Mouse (Mus musculus) intestine, embryonic 15.5 days (tissue): ENCODE results near the gene Btrc. TPM values are rescaled to one million over a fixed set of nuclear protein-coding genes. Genes with fewer than 3 reads are reported as not detected.

Experiments used
- ATAC-seq: fragments of 200-750 bp; cut with Nextera tagmentation; 2 replicates; pipeline ENCODE4 v1.8.0; 2017; ENCODE audit warnings: moderate TSS enrichment, moderate library complexity
- H3K27ac ChIP-seq: fragments of 300-500 bp; sonication (generic); 2 replicates; pipeline ENCODE4 v1.5.1; 2015; ENCODE audit warnings: mild to moderate bottlenecking, inconsistent platforms
- H3K27me3 ChIP-seq: fragments of 300-500 bp; sonication (generic); replicated peaks from 2 replicates; pipeline ENCODE4 v1.6.1; 2015; ENCODE audit warnings: inconsistent platforms
- H3K36me3 ChIP-seq: fragments of 300-500 bp; sonication (generic); 2 replicates; pipeline ENCODE4 v1.6.1; 2015; ENCODE audit warnings: inconsistent platforms
- H3K4me1 ChIP-seq: fragments of 300-500 bp; sonication (generic); replicated peaks from 2 replicates; pipeline ENCODE4 v1.6.1; 2015; ENCODE audit warnings: inconsistent platforms
- H3K4me2 ChIP-seq: fragments of 300-500 bp; sonication (generic); replicated peaks from 2 replicates; pipeline ENCODE4 v1.6.1; 2015; ENCODE audit warnings: mild to moderate bottlenecking, inconsistent platforms
- H3K4me3 ChIP-seq: fragments of 300-500 bp; sonication (generic); replicated peaks from 2 replicates; pipeline ENCODE4 v1.5.1; 2015; ENCODE audit warnings: inconsistent platforms
- H3K9ac ChIP-seq: fragments of 300-500 bp; sonication (generic); 2 replicates; pipeline ENCODE4 v1.6.1; 2015; ENCODE audit warnings: inconsistent platforms
- H3K9me3 ChIP-seq: fragments of 300-500 bp; sonication (generic); 2 replicates; pipeline ENCODE4 v1.6.1; 2016; ENCODE audit warnings: inconsistent platforms
- WGBS: fragments of 180-500 bp; shearing (Covaris S2); methylation state at CpG from one replicate; pipeline ENCODE4 v1.1.7; 2015; 5-methylcytosine and 5-hydroxymethylcytosine counted together
- polyA plus RNA-seq: library from polyadenylated mRNA; unstranded; fragments of >200 nt; fragmentation: Nextera tagmentation; extraction: Ambion mirVana; gene quantifications from 2 replicates; pipeline ENCODE4 v1.2.1, GENCODE M21; 2015

The Btrc gene
- polyA plus RNA-seq, 1 experiment from 2014 or later, result 31.8 TPM

- Histone ChIP-seq H3K4me1 (0 out of 2 replicates have a peak, but pooled peaks cover 4% of the 10 kb centered on the region), H3K9ac (no peak overlapping the region), H3K4me2 (no peak overlapping the region), H3K4me3 (no peak overlapping the region), H3K36me3 (no peaks in the 10 kb centered on the region), H3K27ac (no peak overlapping the region), H3K9me3 (no peaks in the 10 kb centered on the region), H3K27me3 (no peaks in the 10 kb centered on the region)
- WGBS, result 92% methylated on average over 7 of the region's 7 CpGs
- no peak for ATAC-seq
Measured at GRCm38 (mm10) chr19:45456896-45457295, 93.4 kb downstream of the Btrc start.

- no peak overlapping the region for H3K4me3 ChIP-seq
- no peaks in the 10 kb centered on the region for H3K27me3 ChIP-seq
- 0 out of 2 replicates have a peak, but pooled peaks cover 4% of the 10 kb centered on the region for H3K4me1 ChIP-seq
- 58% methylated on average over 7 of the region's 7 CpGs for WGBS
- no peaks in the 10 kb centered on the region for H3K9me3 ChIP-seq
- no peak overlapping the region for H3K4me2 ChIP-seq
- no peak overlapping the region for H3K27ac ChIP-seq
- no peak overlapping the region for H3K9ac ChIP-seq
- ATAC-seq, result no peak
- H3K36me3 ChIP-seq, result no peaks in the 10 kb centered on the region
Measured at GRCm38 (mm10) chr19:45458702-45459101, 95.2 kb downstream of the Btrc start.

- 43% methylated on average over 9 of the region's 9 CpGs for WGBS
- no peaks in the 10 kb centered on the region for H3K9me3 ChIP-seq
- H3K36me3 ChIP-seq, result no peaks in the 10 kb centered on the region
- no peak overlapping the region for H3K9ac ChIP-seq
- no peaks in the 10 kb centered on the region for H3K27me3 ChIP-seq
- H3K4me2 ChIP-seq, result no peak overlapping the region
- no peak overlapping the region for H3K27ac ChIP-seq
- no peak for ATAC-seq
- no peak overlapping the region for H3K4me3 ChIP-seq
- 0 out of 2 replicates have a peak, but pooled peaks cover 4% of the 10 kb centered on the region for H3K4me1 ChIP-seq
Measured at GRCm38 (mm10) chr19:45459931-45460665, 96.6 kb downstream of the Btrc start.

GRCm38 (mm10) chr19:45460749-45461736, 97.5 kb downstream of the Btrc start:
- Histone ChIP-seq H3K36me3 (no peaks in the 10 kb centered on the region), H3K4me2 (no peak overlapping the region), H3K4me1 (0 out of 2 replicates have a peak, but pooled peaks cover 4% of the 10 kb centered on the region), H3K4me3 (no peak overlapping the region), H3K9me3 (no peaks in the 10 kb centered on the region), H3K27me3 (no peaks in the 10 kb centered on the region), H3K9ac (no peak overlapping the region), H3K27ac (no peak overlapping the region)
- 61% methylated on average over 10 of the region's 10 CpGs for WGBS
- ATAC-seq, result no peak

- H3K4me3 ChIP-seq, result no peak overlapping the region
- no peak overlapping the region for H3K27ac ChIP-seq
- H3K4me1 ChIP-seq, result peaks cover 5% of the 10 kb centered on the region; the same call in 1 of the 2 replicates
- ATAC-seq, result no peak
- no peaks in the 10 kb centered on the region for H3K36me3 ChIP-seq
- H3K9ac ChIP-seq, result no peak overlapping the region
- H3K4me2 ChIP-seq, result no peak overlapping the region
- no peaks in the 10 kb centered on the region for H3K27me3 ChIP-seq
- no peaks in the 10 kb centered on the region for H3K9me3 ChIP-seq
- over 99% methylated on average over 5 of the region's 5 CpGs for WGBS
Measured at GRCm38 (mm10) chr19:45469760-45470159, 106.2 kb downstream of the Btrc start.

GRCm38 (mm10) chr19:45472691-45473520, 109.4 kb downstream of the Btrc start:
- Histone ChIP-seq H3K27ac (no peak overlapping the region), H3K9ac (no peak overlapping the region), H3K4me2 (no peak overlapping the region), H3K9me3 (no peaks in the 10 kb centered on the region), H3K27me3 (no peaks in the 10 kb centered on the region), H3K36me3 (no peaks in the 10 kb centered on the region), H3K4me3 (no peak overlapping the region), H3K4me1 (peaks cover 5% of the 10 kb centered on the region)
- 62% methylated on average over 11 of the region's 11 CpGs for WGBS
- ATAC-seq, result no peak

GRCm38 (mm10) chr19:45474686-45475085, 111.2 kb downstream of the Btrc start:
- no peak overlapping the region for H3K4me3 ChIP-seq
- no peak for ATAC-seq
- no peaks in the 10 kb centered on the region for H3K27me3 ChIP-seq
- H3K4me2 ChIP-seq, result no peak overlapping the region
- H3K9ac ChIP-seq, result no peak overlapping the region
- H3K9me3 ChIP-seq, result no peaks in the 10 kb centered on the region
- WGBS, result 44% methylated on average over 4 of the region's 4 CpGs
- no peaks in the 10 kb centered on the region for H3K36me3 ChIP-seq
- H3K27ac ChIP-seq, result no peak overlapping the region
- peaks cover 5% of the 10 kb centered on the region for H3K4me1 ChIP-seq

- Histone ChIP-seq H3K4me2 (peak overlapping the region; percentile 1; the same call in 1 of the 2 replicates), H3K4me1 (peaks cover 5% of the 10 kb centered on the region), H3K4me3 (no peak overlapping the region), H3K9me3 (no peaks in the 10 kb centered on the region), H3K9ac (no peak overlapping the region), H3K36me3 (no peaks in the 10 kb centered on the region), H3K27ac (no peak overlapping the region), H3K27me3 (no peaks in the 10 kb centered on the region)
- 49% methylated on average over 24 of the region's 24 CpGs for WGBS
- ATAC-seq, result no peak
Measured at GRCm38 (mm10) chr19:45475928-45476553, 112.5 kb downstream of the Btrc start.

GRCm38 (mm10) chr19:45479548-45479947, 116.0 kb downstream of the Btrc start:
- Histone ChIP-seq H3K27me3 (no peaks in the 10 kb centered on the region), H3K9me3 (no peaks in the 10 kb centered on the region), H3K4me3 (no peak overlapping the region), H3K4me1 (no peaks in the 10 kb centered on the region; the same call in 1 of the 2 replicates), H3K9ac (no peak overlapping the region), H3K4me2 (no peak overlapping the region), H3K36me3 (no peaks in the 10 kb centered on the region), H3K27ac (no peak overlapping the region)
- WGBS, result 72% methylated on average over 6 of the region's 6 CpGs
- ATAC-seq, result no peak

- Histone ChIP-seq H3K36me3 (no peaks in the 10 kb centered on the region), H3K27ac (no peak overlapping the region), H3K27me3 (no peaks in the 10 kb centered on the region), H3K4me2 (no peak overlapping the region), H3K9ac (no peak overlapping the region), H3K4me1 (no peaks in the 10 kb centered on the region; the same call in 1 of the 2 replicates), H3K9me3 (no peaks in the 10 kb centered on the region), H3K4me3 (no peak overlapping the region)
- WGBS, result 88% methylated on average over 2 of the region's 2 CpGs
- no peak for ATAC-seq
Measured at GRCm38 (mm10) chr19:45480490-45480889, 117.0 kb downstream of the Btrc start.

GRCm38 (mm10) chr19:45480951-45481350, 117.4 kb downstream of the Btrc start:
- no peaks in the 10 kb centered on the region for H3K27me3 ChIP-seq
- no peak for ATAC-seq
- 90% methylated on average over 4 of the region's 4 CpGs for WGBS

More at GRCm38 (mm10) chr19:45480951-45481350, 117.4 kb downstream of the Btrc start:
- Histone ChIP-seq H3K4me2 (no peak overlapping the region), H3K9me3 (no peaks in the 10 kb centered on the region), H3K27ac (no peak overlapping the region), H3K9ac (no peak overlapping the region), H3K36me3 (no peaks in the 10 kb centered on the region), H3K4me1 (no peaks in the 10 kb centered on the region), H3K4me3 (no peak overlapping the region)
